Mouse (Mus musculus): ENCODE measurements at regions not wholly inside any gene's neighbourhood (a gene's known extent, or its start where the extent isn't known, plus 50 kb on each side); places are given as distances from the start of the nearest gene placed in this dataset.

GRCm38 (mm10) chr1:34930571-34930970, 80.8 kb downstream of the Plekhb2 start:
- H3K4me1 ChIP-seq = no peaks in the 10 kb centered on the region
- H3K27me3 ChIP-seq = no peaks in the 10 kb centered on the region
- 89% methylated on average over 11 of the region's 11 CpGs for WGBS
- H3K4me2 ChIP-seq (replicated peaks) = no peak overlapping the region
- no peaks in the 10 kb centered on the region; the same call in 1 of the 2 replicates for H3K9me3 ChIP-seq (replicated peaks)
- H3K9ac ChIP-seq = no peak overlapping the region
- no peak overlapping the region for H3K27ac ChIP-seq (replicated peaks)
- H3K36me3 ChIP-seq = no peaks in the 10 kb centered on the region
- ATAC-seq (ENCODE audit: insufficient number of reproducible peaks, low FRiP score, low TSS enrichment, low read depth) = no peak
- H3K4me3 ChIP-seq (replicated peaks) = no peak overlapping the region

GRCm38 (mm10) chr1:34943196-34943595, 93.4 kb downstream of the Plekhb2 start:
- H3K9me3 ChIP-seq (replicated peaks) = no peaks in the 10 kb centered on the region
- no peaks in the 10 kb centered on the region for H3K4me1 ChIP-seq
- no peak overlapping the region for H3K4me3 ChIP-seq (replicated peaks)
- ATAC-seq (ENCODE audit: insufficient number of reproducible peaks, low FRiP score, low TSS enrichment, low read depth) = no peak
- no peaks in the 10 kb centered on the region for H3K27me3 ChIP-seq
- no peak overlapping the region for H3K9ac ChIP-seq
- H3K27ac ChIP-seq (replicated peaks) = no peak overlapping the region
- H3K4me2 ChIP-seq (replicated peaks) = no peak overlapping the region
- H3K36me3 ChIP-seq = no peaks in the 10 kb centered on the region
- WGBS = 87% methylated on average over 1 of the region's 1 CpGs

- no peak overlapping the region for H3K4me3 ChIP-seq (replicated peaks)
- H3K4me2 ChIP-seq (replicated peaks) = no peak overlapping the region
- no peak overlapping the region for H3K9ac ChIP-seq
- H3K27me3 ChIP-seq = no peaks in the 10 kb centered on the region
- ATAC-seq (ENCODE audit: insufficient number of reproducible peaks, low FRiP score, low TSS enrichment, low read depth) = no peak
- WGBS = 69% methylated on average over 19 of the region's 19 CpGs
- H3K4me1 ChIP-seq = no peaks in the 10 kb centered on the region
- H3K27ac ChIP-seq (replicated peaks) = no peak overlapping the region
- no peaks in the 10 kb centered on the region for H3K36me3 ChIP-seq
- H3K9me3 ChIP-seq (replicated peaks) = no peaks in the 10 kb centered on the region
Measured at GRCm38 (mm10) chr1:34961633-34962507, 112.1 kb downstream of the Plekhb2 start.

GRCm38 (mm10) chr1:34962508-34962885, 112.7 kb downstream of the Plekhb2 start:
- 73% methylated on average over 6 of the region's 6 CpGs for WGBS
- H3K4me3 ChIP-seq (replicated peaks) = no peak overlapping the region
- H3K4me2 ChIP-seq (replicated peaks) = no peak overlapping the region
- no peak overlapping the region for H3K9ac ChIP-seq
- no peak for ATAC-seq (ENCODE audit: insufficient number of reproducible peaks, low FRiP score, low TSS enrichment, low read depth)
- no peaks in the 10 kb centered on the region for H3K27me3 ChIP-seq
- no peaks in the 10 kb centered on the region for H3K36me3 ChIP-seq
- no peak overlapping the region for H3K27ac ChIP-seq (replicated peaks)
- H3K4me1 ChIP-seq = no peaks in the 10 kb centered on the region
- H3K9me3 ChIP-seq (replicated peaks) = no peaks in the 10 kb centered on the region

GRCm38 (mm10) chr1:34974801-34975200, 125.0 kb downstream of the Plekhb2 start:
- H3K27ac ChIP-seq (replicated peaks) = no peak overlapping the region
- no peaks in the 10 kb centered on the region for H3K27me3 ChIP-seq
- H3K4me2 ChIP-seq (replicated peaks) = no peak overlapping the region
- no peaks in the 10 kb centered on the region for H3K36me3 ChIP-seq
- ATAC-seq (ENCODE audit: insufficient number of reproducible peaks, low FRiP score, low TSS enrichment, low read depth) = no peak
- H3K9me3 ChIP-seq (replicated peaks) = no peaks in the 10 kb centered on the region
- no peaks in the 10 kb centered on the region for H3K4me1 ChIP-seq
- no peak overlapping the region for H3K4me3 ChIP-seq (replicated peaks)
- H3K9ac ChIP-seq = no peak overlapping the region
- WGBS = 72% methylated on average over 6 of the region's 6 CpGs

GRCm38 (mm10) chr1:34978156-34978555, 128.4 kb downstream of the Plekhb2 start:
- ATAC-seq (ENCODE audit: insufficient number of reproducible peaks, low FRiP score, low TSS enrichment, low read depth) = no peak
- Histone ChIP-seq H3K36me3 (no peaks in the 10 kb centered on the region), H3K4me3 (replicated peaks) (no peak overlapping the region), H3K4me2 (replicated peaks) (no peak overlapping the region), H3K4me1 (no peaks in the 10 kb centered on the region), H3K27me3 (no peaks in the 10 kb centered on the region), H3K9me3 (replicated peaks) (no peaks in the 10 kb centered on the region), H3K9ac (no peak overlapping the region), H3K27ac (replicated peaks) (no peak overlapping the region)
- 91% methylated on average over 10 of the region's 10 CpGs for WGBS

- Histone ChIP-seq H3K4me1 (no peaks in the 10 kb centered on the region), H3K9ac (no peak overlapping the region), H3K27me3 (no peaks in the 10 kb centered on the region), H3K27ac (replicated peaks) (no peak overlapping the region), H3K36me3 (no peaks in the 10 kb centered on the region), H3K4me3 (replicated peaks) (no peak overlapping the region), H3K4me2 (replicated peaks) (no peak overlapping the region), H3K9me3 (replicated peaks) (no peaks in the 10 kb centered on the region)
- ATAC-seq (ENCODE audit: insufficient number of reproducible peaks, low FRiP score, low TSS enrichment, low read depth) = no peak
- WGBS = 67% methylated on average over 3 of the region's 3 CpGs
Measured at GRCm38 (mm10) chr1:34979350-34979749, 129.6 kb downstream of the Plekhb2 start.

- Histone ChIP-seq H3K27ac (replicated peaks) (no peak overlapping the region), H3K4me2 (replicated peaks) (no peak overlapping the region), H3K9me3 (replicated peaks) (no peaks in the 10 kb centered on the region), H3K36me3 (no peaks in the 10 kb centered on the region), H3K4me1 (no peaks in the 10 kb centered on the region), H3K9ac (no peak overlapping the region), H3K4me3 (replicated peaks) (no peak overlapping the region), H3K27me3 (no peaks in the 10 kb centered on the region)
- 90% methylated on average over 2 of the region's 2 CpGs for WGBS
- ATAC-seq (ENCODE audit: insufficient number of reproducible peaks, low FRiP score, low TSS enrichment, low read depth) = no peak
Measured at GRCm38 (mm10) chr1:34981934-34982333, 132.2 kb downstream of the Plekhb2 start.

GRCm38 (mm10) chr1:34982966-34983365, 133.2 kb downstream of the Plekhb2 start:
- H3K4me3 ChIP-seq (replicated peaks) = no peak overlapping the region
- H3K27ac ChIP-seq (replicated peaks) = no peak overlapping the region
- H3K36me3 ChIP-seq = no peaks in the 10 kb centered on the region
- H3K27me3 ChIP-seq = no peaks in the 10 kb centered on the region
- H3K4me2 ChIP-seq (replicated peaks) = no peak overlapping the region
- no peak overlapping the region for H3K9ac ChIP-seq
- H3K4me1 ChIP-seq = no peaks in the 10 kb centered on the region
- no peaks in the 10 kb centered on the region for H3K9me3 ChIP-seq (replicated peaks)
- WGBS = 49% methylated on average over 2 of the region's 2 CpGs
- ATAC-seq (ENCODE audit: insufficient number of reproducible peaks, low FRiP score, low TSS enrichment, low read depth) = no peak

GRCm38 (mm10) chr1:34986861-34987260, 137.1 kb downstream of the Plekhb2 start:
- no peak overlapping the region for H3K27ac ChIP-seq (replicated peaks)
- WGBS = 67% methylated on average over 2 of the region's 2 CpGs
- H3K27me3 ChIP-seq = no peaks in the 10 kb centered on the region
- H3K4me1 ChIP-seq = no peaks in the 10 kb centered on the region
- H3K4me2 ChIP-seq (replicated peaks) = no peak overlapping the region
- no peaks in the 10 kb centered on the region for H3K36me3 ChIP-seq
- H3K4me3 ChIP-seq (replicated peaks) = no peak overlapping the region
- H3K9me3 ChIP-seq (replicated peaks) = no peaks in the 10 kb centered on the region
- no peak overlapping the region for H3K9ac ChIP-seq
- no peak for ATAC-seq (ENCODE audit: insufficient number of reproducible peaks, low FRiP score, low TSS enrichment, low read depth)

GRCm38 (mm10) chr1:34987650-34988221, 138.0 kb downstream of the Plekhb2 start:
- Histone ChIP-seq H3K4me2 (replicated peaks) (no peak overlapping the region), H3K4me3 (replicated peaks) (no peak overlapping the region), H3K9ac (no peak overlapping the region), H3K27ac (replicated peaks) (no peak overlapping the region), H3K27me3 (no peaks in the 10 kb centered on the region), H3K9me3 (replicated peaks) (no peaks in the 10 kb centered on the region), H3K36me3 (no peaks in the 10 kb centered on the region), H3K4me1 (no peaks in the 10 kb centered on the region)
- WGBS = 79% methylated on average over 8 of the region's 8 CpGs
- no peak for ATAC-seq (ENCODE audit: insufficient number of reproducible peaks, low FRiP score, low TSS enrichment, low read depth)

- Histone ChIP-seq H3K4me3 (replicated peaks) (no peak overlapping the region), H3K27me3 (no peaks in the 10 kb centered on the region), H3K4me2 (replicated peaks) (no peak overlapping the region), H3K9me3 (replicated peaks) (no peaks in the 10 kb centered on the region), H3K9ac (no peak overlapping the region), H3K27ac (replicated peaks) (no peak overlapping the region), H3K4me1 (no peaks in the 10 kb centered on the region), H3K36me3 (no peaks in the 10 kb centered on the region)
- WGBS = 74% methylated on average over 7 of the region's 7 CpGs
- ATAC-seq (ENCODE audit: insufficient number of reproducible peaks, low FRiP score, low TSS enrichment, low read depth) = no peak
Measured at GRCm38 (mm10) chr1:34988225-34988624, 138.4 kb downstream of the Plekhb2 start.
